Mouse (Mus musculus): ENCODE data around the gene Pex5.

GRCm38 (mm10) chr6:124424068-124424498 lies 9.2 kb upstream of the Pex5 start:
- TF ChIP-seq TAL1 (IDR thresholded peaks at IDR 0.05; ENCODE audit: low read length), result no peak
- TF ChIP-seq GATA1 (IDR thresholded peaks at IDR 0.05; ENCODE audit: low read length), result no peak

All from erythroblast, embryonic 14.5 days (primary cell).